Mouse (Mus musculus): Measurements from ENCODE around the gene Tns1.

DNA sequence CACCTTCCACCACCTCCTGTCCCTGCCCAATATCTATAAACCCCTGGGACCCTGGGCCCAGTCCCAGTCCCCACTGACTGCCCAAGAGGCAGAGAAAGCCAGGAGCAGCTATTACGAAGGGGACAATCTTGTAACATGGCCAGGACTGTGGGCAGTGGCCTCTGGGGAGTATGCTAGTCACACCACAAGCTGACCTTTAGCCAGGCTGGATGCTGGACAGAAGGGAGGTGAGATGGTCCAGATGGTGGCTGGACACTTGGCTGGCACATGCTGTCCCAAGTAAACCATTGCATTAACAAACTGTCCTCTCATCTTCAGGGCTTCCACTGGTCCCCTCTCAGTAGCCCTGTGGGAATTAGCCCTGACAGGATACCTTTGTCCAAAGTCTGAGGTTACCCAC, 79.8 kb downstream of the Tns1 start:
- no peak for TF ChIP-seq CTCF (conservative IDR thresholded peaks at IDR 0.05; ENCODE audit: low read length)
- TF ChIP-seq POU5F1 (IDR thresholded peaks at IDR 0.05; ENCODE audit: borderline replicate concordance, low read length), result no peak

All from E14TG2a.4 (cell line).